Mouse (Mus musculus) kidney, adult 18-20 months (tissue): ENCODE measurements around the gene Dcdc2a.
A peak's percentile ranks its signal among the peaks of the same experiment; 100 is the strongest.

Source experiments
- DNase-seq: peaks from one replicate; pipeline ENCODE4 v3.0.0; 2021

Gene Dcdc2a

DNA sequence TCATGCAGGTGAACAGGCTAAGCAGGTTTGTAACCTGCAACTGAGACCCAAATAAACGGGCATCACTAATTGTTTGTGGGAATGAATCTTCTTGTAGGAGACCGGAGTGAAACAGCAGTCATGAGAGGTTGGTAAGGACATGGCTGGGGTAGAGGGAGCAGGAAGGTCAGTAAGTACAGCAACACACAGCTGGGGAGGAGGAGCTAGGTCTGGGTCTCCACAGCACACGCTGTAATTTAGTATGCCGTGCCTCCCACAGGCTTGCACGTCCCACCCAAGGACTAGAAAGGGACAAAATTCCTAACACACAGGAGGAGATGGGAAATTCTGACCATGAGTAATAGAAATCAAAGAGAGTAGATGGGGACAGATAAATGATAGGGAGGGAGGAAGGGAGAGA is 42.8 kb downstream of the Dcdc2a start:
- DNase-seq, result no peak

DNA sequence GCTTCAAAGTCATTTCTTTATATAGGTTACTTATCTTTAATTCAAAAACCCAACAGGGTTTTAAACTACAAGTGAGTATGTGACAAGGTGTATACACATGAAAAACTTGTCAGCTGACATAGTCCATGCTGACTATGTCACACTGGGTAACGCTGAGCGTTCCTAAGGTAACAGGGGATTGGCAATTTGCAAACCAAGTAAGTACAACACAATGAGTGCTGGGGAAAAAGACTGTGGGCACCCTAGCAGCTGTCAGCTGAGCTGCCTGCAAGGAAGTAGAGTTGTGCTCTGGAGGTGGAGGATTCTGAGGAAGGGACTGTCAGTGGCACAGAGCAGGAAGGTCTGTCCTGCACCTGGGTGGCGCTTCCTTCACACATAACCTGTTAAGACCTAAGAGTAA is 43.7 kb downstream of the Dcdc2a start:
- DNase-seq, result no peak

GRCm38 (mm10) chr13:25100581-25100980 is 44.8 kb downstream of the Dcdc2a start:
- no peak for DNase-seq

- peak; percentile 51 for DNase-seq
These were observed 49.9 kb downstream of the Dcdc2a start for GRCm38 (mm10) chr13:25105671-25106070.

- DNase-seq, result peak; percentile 57
These were observed 50.9 kb downstream of the Dcdc2a start for GRCm38 (mm10) chr13:25106740-25107139.

- no peak for DNase-seq
These were observed 52.5 kb downstream of the Dcdc2a start for GRCm38 (mm10) chr13:25108353-25108752.

- DNase-seq, result no peak
These were observed 54.8 kb downstream of the Dcdc2a start for GRCm38 (mm10) chr13:25110592-25111095.

DNA sequence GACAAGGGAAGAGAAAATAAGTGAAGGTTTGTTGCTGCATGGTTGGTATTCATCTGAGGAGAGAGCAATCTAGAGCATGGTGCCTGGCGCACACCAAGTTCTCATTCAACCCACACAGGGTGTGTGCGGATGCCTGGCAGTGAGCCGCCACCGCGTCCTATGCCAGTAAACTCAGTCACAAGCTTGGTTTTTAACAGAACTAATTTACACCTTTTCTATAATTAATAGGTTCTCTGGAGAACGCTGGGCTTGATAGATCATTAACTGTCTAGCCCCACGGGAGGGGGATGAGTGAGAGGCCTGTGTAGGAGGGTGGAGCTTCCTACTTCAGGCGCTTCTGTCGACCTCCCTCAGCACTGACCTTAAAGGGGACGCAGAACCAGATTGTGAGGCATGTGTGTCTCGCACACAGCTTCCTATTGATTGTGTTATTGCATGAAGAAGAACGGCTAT is 59.7 kb downstream of the Dcdc2a start:
- peak; percentile 87 for DNase-seq

DNA sequence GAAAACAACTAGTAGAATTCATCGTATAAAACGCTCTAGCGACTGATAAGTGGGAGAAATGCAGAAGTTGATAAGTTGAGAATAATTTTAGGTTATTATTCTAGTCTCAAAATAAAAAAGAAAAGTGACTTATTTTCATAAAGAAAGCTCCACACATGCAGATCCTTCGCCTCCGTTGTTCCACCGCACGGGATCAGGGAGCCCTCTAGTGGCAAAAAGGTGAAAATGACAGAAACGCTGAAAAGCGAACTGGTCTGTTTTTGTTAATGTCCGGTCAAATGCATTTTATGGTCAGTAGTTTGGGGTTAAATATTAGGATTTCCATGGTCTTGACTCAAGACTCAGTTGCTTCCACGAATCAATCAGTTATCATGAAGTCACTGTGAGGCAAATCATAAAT is 60.2 kb downstream of the Dcdc2a start:
- peak; percentile 28 for DNase-seq

DNA sequence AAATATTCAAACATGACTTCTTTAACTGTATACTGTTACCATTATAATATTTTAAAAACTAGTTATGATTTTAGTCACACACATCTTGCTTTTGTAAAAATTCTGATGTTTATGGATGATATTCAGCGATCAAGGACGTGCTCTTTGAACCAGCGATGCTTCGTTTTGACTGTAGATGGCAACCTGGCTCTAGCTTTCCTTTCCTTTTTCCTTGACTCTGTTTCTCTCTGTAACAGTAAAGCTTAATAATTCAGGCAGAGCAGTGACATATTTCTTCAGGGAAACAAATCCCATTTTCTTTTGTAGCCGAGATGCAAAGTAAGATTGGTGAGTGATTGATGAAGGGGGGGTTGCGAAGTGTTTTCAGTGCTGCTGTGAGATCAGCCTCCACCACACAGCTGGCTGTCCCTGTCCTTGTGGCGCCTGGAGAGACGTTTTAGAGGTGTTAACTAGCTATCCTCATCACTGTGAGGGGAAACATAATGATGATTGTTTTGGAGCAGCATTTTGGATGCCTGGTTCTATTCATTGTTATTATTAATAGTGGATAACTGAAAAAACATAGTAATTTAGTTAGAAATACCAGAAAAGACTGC is 67.0 kb downstream of the Dcdc2a start:
- DNase-seq, result no peak

DNA sequence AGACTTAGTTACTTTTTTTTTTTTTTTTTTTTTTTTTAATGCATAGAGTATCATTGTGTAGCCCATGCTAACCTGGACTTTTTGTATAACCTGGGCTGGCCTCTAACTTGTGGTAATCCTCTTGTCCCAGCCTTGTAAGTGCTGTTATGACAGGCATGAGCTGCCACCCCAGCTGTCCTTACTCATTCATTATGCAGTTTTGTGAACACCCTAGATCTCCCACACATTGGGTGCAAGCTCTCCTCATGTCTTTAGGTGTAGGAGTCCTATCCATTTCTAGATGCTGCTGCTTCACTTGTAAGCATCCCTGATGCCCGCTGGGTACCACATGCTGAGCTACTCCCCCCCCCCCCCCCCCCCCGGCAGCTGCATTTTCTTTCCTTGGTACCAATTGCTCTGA is 71.4 kb downstream of the Dcdc2a start:
- DNase-seq, result no peak

- DNase-seq, result no peak
These were observed 72.0 kb downstream of the Dcdc2a start for GRCm38 (mm10) chr13:25127806-25128205.

DNA sequence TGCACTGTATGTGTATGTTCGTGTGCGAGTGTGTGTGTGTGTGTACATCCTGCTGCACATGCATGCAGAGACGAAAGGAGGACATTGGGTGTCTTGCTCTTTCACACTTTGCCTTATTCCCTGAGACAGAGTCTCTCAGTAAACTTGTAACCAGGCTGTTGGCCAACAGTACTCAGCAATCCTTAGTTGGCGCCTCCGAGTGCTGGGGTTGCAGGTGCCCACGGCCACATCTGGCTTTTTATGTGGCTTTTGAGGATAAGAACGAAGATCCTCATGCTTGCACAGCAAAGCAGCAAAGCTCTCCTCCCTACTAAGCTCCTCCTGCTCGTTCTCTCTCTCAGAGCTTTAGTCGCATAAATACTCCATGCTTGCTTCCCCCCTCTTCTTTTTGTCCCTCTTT is 73.0 kb downstream of the Dcdc2a start:
- DNase-seq, result no peak

DNA sequence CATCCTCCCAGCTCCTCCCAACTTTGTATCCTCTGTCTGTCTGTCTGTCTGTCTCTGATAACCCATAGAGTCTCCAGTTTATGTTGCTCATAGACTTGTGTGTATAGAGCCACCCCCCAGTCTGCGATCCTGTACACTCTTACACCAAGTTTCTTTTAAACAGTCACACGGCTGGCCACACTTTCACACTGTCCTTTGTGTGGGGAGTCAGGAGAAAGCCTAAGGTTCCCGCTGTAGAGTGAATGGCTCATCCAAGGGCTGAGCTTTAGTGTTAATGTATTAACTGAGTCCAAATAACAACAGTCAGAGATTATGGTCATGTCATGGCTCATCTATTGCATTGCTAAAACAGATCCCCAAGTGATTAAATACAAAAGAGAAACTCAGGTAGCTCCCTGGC is 87.3 kb downstream of the Dcdc2a start:
- no peak for DNase-seq

GRCm38 (mm10) chr13:25144093-25144492 is 88.3 kb downstream of the Dcdc2a start:
- DNase-seq, result no peak

DNA sequence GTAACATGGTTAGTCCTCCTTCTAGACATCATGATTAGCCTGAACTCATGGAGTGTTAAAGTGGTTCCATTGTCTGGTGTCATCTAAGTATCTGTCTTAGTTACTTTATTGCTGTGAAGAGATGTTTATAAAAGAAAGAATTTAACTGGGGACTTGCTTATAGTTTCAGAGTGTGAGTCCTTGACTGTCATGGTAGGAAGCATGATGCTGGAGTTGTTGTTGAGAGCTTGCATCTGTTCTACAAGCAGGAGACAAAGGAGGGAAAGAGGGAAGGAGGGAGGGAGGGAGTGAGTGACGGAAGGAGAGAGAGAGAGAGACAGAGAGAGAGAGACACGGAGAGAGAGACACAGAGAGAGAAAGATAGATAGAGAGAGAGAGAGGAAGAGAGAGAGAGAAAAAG is 90.4 kb downstream of the Dcdc2a start:
- DNase-seq, result no peak

- DNase-seq, result peak; percentile 20
These were observed 94.5 kb downstream of the Dcdc2a start for GRCm38 (mm10) chr13:25150154-25150781.

DNA sequence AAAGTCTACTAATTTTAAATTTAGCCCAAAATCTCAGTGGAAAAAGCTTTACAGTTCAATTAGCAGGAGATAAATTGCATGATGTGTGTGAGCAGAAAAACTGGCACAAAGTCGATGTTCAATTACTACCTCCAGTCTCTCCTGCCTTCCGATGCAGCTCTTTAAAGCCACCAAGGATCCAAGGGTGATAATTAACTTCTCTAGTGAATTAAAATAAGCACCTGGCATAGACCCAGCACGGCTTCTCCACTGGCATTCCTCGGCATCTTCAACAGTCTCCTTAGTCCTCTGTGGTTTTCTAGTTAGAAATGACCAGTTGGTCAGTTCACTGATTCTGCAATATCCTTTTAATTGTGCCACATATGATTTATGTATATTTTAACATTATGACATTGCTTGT is 95.1 kb downstream of the Dcdc2a start:
- DNase-seq, result peak; percentile 27

DNA sequence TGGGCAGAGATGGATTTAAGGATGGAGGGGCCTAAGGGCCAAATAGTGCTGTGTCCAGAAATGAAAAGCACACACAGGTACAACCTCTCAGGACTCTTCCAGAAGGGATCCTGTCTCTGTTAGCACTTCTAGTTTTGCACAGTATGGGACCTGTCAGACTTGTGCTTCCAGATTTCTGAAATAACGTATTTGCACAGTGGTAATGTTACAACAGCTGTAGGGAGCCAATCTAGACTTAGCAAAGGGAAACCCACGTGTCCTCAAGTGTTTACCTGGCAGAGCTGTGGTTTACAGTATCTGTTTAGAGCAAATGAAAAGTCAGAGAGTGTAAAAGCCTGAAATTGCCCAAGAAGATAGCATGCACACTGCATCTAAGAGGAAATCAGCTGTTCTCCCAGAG is 104.1 kb downstream of the Dcdc2a start:
- DNase-seq, result no peak

GRCm38 (mm10) chr13:25160804-25161203 is 105.0 kb downstream of the Dcdc2a start:
- DNase-seq, result no peak

DNA sequence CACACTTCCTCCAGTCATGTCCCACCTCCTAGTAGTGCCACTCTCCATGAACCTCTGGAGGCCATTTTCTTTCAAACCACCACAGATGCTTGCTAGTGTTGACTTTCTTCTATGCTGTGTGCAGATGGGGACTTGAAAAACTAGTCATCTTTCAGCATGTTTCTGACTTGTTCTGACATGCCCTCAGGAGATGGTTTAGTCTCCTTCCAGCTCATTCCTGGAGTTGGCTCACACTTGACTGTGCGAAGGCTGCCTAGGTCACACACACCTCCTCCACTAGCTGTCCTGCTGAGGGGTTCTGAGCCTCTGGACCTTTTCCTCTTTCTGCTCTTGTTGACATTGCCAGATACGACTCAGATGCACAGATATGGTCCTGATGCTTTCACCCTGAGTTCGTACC is 106.8 kb downstream of the Dcdc2a start:
- no peak for DNase-seq

DNA sequence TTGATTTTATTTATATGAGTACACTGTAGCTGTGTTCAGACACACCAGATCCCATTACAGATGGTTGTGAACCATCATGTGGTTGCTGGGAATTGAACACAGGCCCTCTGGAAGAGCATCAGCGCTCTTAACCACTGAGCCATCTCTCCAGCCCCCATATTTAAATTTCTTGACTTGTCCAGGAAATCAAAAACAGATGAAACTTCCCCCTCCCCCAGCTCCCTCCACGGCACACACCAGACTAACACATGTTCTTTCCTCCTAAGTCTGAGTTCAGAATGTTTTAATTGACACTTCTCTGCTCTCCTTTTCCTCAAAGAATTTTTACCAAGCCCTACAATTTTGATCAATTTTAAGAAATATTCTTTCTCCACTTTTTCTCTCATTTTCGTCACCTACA is 113.1 kb downstream of the Dcdc2a start:
- no peak for DNase-seq

- DNase-seq, result no peak
These were observed 122.0 kb downstream of the Dcdc2a start for GRCm38 (mm10) chr13:25177835-25178234.

DNA sequence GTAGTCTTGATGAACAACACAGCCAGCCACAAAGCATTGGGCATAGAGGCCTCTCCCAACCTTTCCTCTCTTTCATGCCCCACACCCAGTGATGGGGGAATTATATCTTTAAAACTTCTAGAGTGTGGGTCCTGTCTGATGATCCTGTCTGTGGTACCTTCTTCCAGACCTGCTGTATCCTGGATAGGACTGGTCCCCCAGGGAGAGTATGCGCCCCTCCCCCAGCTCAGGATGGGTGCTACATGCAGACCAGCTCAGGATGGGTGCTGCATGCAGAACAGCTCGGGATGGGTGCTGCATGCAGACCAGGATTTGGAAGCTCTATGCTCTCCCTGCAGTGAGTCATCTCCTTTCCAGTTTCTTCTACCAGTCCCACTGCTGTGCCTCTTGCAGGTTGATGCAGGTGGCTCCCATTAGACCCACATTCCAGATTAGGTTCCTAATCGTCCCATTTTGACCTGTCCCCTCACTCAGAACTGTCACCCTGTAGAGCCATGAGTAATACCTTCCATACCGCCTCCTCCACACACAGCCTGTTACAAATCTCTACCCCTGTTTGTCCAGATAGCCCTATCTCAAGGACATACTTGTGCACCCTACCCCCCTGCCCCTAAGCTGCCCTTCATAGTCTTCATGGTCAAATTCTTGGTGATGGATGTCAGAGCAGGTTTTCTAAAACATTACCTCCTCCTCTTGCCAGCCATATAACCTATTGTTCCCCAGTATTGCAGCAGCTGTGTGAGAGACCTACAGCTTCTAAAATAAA is 122.6 kb downstream of the Dcdc2a start:
- DNase-seq, result no peak
